Mouse (Mus musculus) erythroid progenitor cell, adult 5-6 weeks (primary cell): ENCODE data around the gene Bcl7a. TPM values are rescaled to one million over a fixed set of nuclear protein-coding genes. Genes with fewer than 3 reads are reported as not detected.

Experiments
- ATAC-seq: replicated peaks from 2 replicates; pipeline ENCODE4 v1.8.0; 2016; ENCODE audit warnings: moderate number of reproducible peaks, mild to moderate bottlenecking, moderate TSS enrichment, inconsistent platforms; ENCODE audit not compliant: poor library complexity, low FRiP score, severe bottlenecking
- total RNA-seq, 2 experiments: library from RNA; stranded (forward) in 1 of 2; stranded (reverse) in 1 of 2; fragments of 150-400 nt in 1 of 2; fragments of 186-747, 209-891 nt in 1 of 2; gene quantifications; 2 replicates each; pipeline versions ENCODE4 v1.2.3 to v1.2.4; 2015 to 2017; ENCODE audit warnings: low replicate concordance in 2 of 2

The Bcl7a gene
- total RNA-seq, 2 experiments from 2014 or later = 11.3 to 18.0 TPM

GRCm38 (mm10) chr5:123370049-123370448 lies 26.4 kb downstream of the Bcl7a start:
- ATAC-seq = no peak

GRCm38 (mm10) chr5:123375262-123375661 lies 31.6 kb downstream of the Bcl7a start:
- no peak for ATAC-seq

- ATAC-seq = no peak
These were observed 32.3 kb downstream of the Bcl7a start for GRCm38 (mm10) chr5:123375793-123376452.

GRCm38 (mm10) chr5:123376569-123376968 lies 32.9 kb downstream of the Bcl7a start:
- ATAC-seq = no peak

GRCm38 (mm10) chr5:123377120-123377955 lies 33.7 kb downstream of the Bcl7a start:
- ATAC-seq = 0 out of 2 replicates have a peak, but pooled peaks have one; percentile 49

GRCm38 (mm10) chr5:123378712-123379111 lies 35.1 kb downstream of the Bcl7a start:
- no peak for ATAC-seq

GRCm38 (mm10) chr5:123379504-123379931 lies 35.9 kb downstream of the Bcl7a start:
- ATAC-seq = no peak

GRCm38 (mm10) chr5:123381968-123382367 lies 38.3 kb downstream of the Bcl7a start:
- no peak for ATAC-seq

- ATAC-seq = no peak
These were observed 39.1 kb downstream of the Bcl7a start for GRCm38 (mm10) chr5:123382686-123383085.

GRCm38 (mm10) chr5:123388452-123388851 lies 44.8 kb downstream of the Bcl7a start:
- no peak for ATAC-seq

GRCm38 (mm10) chr5:123390536-123391441 lies 47.2 kb downstream of the Bcl7a start:
- no peak for ATAC-seq

- ATAC-seq = no peak
These were observed 47.8 kb downstream of the Bcl7a start for GRCm38 (mm10) chr5:123391442-123391809.

- ATAC-seq = no peak
These were observed 50.2 kb downstream of the Bcl7a start for GRCm38 (mm10) chr5:123393786-123394302.

- peak; percentile 91 for ATAC-seq
These were observed 50.8 kb downstream of the Bcl7a start, which contains the start of gene Mlxip for GRCm38 (mm10) chr5:123394303-123394956. Mlxip (plus strand) TSS chr5:123394798.

GRCm38 (mm10) chr5:123394957-123395881 lies 51.6 kb downstream of the Bcl7a start:
- peak; percentile 36; the same call in 1 of the 2 replicates for ATAC-seq

GRCm38 (mm10) chr5:123396901-123397464 lies 53.3 kb downstream of the Bcl7a start:
- no peak for ATAC-seq

- no peak for ATAC-seq
These were observed 54.2 kb downstream of the Bcl7a start for GRCm38 (mm10) chr5:123397786-123398185.
